Mouse (Mus musculus) hindbrain, postnatal 0 days (tissue): Measurements from ENCODE around the gene Wdr70. TPM values are rescaled to one million over a fixed set of nuclear protein-coding genes. Genes with fewer than 3 reads are reported as not detected.

Experiments
- ATAC-seq: fragments of 200-750 bp; cut with Nextera tagmentation; 2 replicates; pipeline ENCODE4 v1.8.0; 2017; ENCODE audit warnings: mild to moderate bottlenecking, moderate TSS enrichment, moderate library complexity
- DNase-seq: peaks from one replicate; pipeline ENCODE4 v3.0.0-alpha.2; 2015; ENCODE audit warnings: low spot score
- H3K27ac ChIP-seq: fragments of 300-500 bp; sonication (generic); 2 replicates; pipeline ENCODE4 v1.5.1; 2014; ENCODE audit warnings: mild to moderate bottlenecking
- H3K27me3 ChIP-seq: fragments of 300-500 bp; sonication (generic); 2 replicates; pipeline ENCODE4 v1.6.1; 2014; ENCODE audit warnings: low read length, mixed read lengths; ENCODE audit not compliant: insufficient read depth
- H3K36me3 ChIP-seq: fragments of 300-500 bp; sonication (generic); 2 replicates; pipeline ENCODE4 v1.6.1; 2014; ENCODE audit warnings: low read length, mixed read lengths; ENCODE audit not compliant: insufficient read depth
- H3K4me1 ChIP-seq: fragments of 300-500 bp; sonication (generic); 2 replicates; pipeline ENCODE4 v1.6.1; 2014; ENCODE audit warnings: antibody characterized with exemption, low read length, mixed read lengths; ENCODE audit not compliant: insufficient read depth
- H3K4me2 ChIP-seq: fragments of 300-500 bp; sonication (generic); 2 replicates; pipeline ENCODE4 v1.6.1; 2014; ENCODE audit warnings: low read depth, mild to moderate bottlenecking, low read length, moderate library complexity, mixed read lengths
- H3K4me3 ChIP-seq: fragments of 300-500 bp; sonication (generic); 2 replicates; pipeline ENCODE4 v1.5.1; 2014; ENCODE audit warnings: low read length
- H3K9ac ChIP-seq: fragments of 300-500 bp; sonication (generic); replicated peaks from 2 replicates; pipeline ENCODE4 v1.6.1; 2014; ENCODE audit warnings: mild to moderate bottlenecking, low read length, moderate library complexity, mixed read lengths
- H3K9me3 ChIP-seq: fragments of 300-500 bp; sonication (generic); 2 replicates; pipeline ENCODE4 v1.6.1; 2016; ENCODE audit warnings: low read length, mixed read lengths
- CTCF ChIP-seq: IDR thresholded peaks from 2 replicates; pipeline ENCODE4 v1.5.1; 2016; ENCODE audit warnings: antibody characterized with exemption, control low read depth, low read depth
- WGBS: fragments of 180-500 bp; shearing (Covaris S2); extraction: QIAGEN DNeasy Blood & Tissue Kit; methylation state at CpG from one replicate; pipeline ENCODE4 v1.1.7; 2014; 5-methylcytosine and 5-hydroxymethylcytosine counted together
- polyA plus RNA-seq: library from polyadenylated mRNA; unstranded; fragments of >200 nt; fragmentation: Nextera tagmentation; extraction: Ambion mirVana; gene quantifications from 2 replicates; pipeline ENCODE4 v1.2.1, GENCODE M21; 2015
- total RNA-seq: library from RNA; depleted of rRNA; stranded (reverse); fragments of >200 nt; gene quantifications from 2 replicates; pipeline ENCODE4 v1.2.3, GENCODE M21; 2014

Gene Wdr70
- total and polyA plus RNA-seq, 2 experiments from 2014 or later: 45.5 to 69.9 TPM

DNA sequence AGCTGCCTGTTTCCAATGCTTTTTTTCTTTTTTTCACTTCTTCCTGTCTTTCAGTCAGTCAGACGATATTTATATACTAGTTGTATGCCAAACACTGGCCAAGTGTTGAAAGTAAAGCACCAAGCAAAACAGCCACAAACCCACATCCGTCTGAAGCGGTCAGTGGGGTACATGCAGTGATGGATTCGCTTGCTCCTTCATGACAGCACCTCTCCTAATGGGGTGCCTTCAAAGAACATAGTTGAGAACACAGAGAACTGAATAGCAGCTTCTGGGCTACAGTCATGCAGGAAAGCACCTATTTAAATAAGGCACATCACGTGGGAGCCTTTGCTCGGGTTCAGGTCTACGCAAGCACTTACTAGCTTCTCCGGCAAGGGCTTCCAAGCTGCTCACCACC, 111.6 kb downstream of the Wdr70 start:
- Histone ChIP-seq H3K27me3 (no peaks in the 10 kb centered on the region), H3K36me3 (no peaks in the 10 kb centered on the region), H3K27ac (no peak overlapping the region), H3K9me3 (no peaks in the 10 kb centered on the region), H3K4me1 (no peaks in the 10 kb centered on the region), H3K4me3 (no peak overlapping the region), H3K9ac (no peak overlapping the region), H3K4me2 (no peak overlapping the region)
- TF ChIP-seq CTCF: no peak
- no peak for ATAC-seq
- no peak for DNase-seq
- 92% methylated on average over 8 of the region's 8 CpGs for WGBS

DNA sequence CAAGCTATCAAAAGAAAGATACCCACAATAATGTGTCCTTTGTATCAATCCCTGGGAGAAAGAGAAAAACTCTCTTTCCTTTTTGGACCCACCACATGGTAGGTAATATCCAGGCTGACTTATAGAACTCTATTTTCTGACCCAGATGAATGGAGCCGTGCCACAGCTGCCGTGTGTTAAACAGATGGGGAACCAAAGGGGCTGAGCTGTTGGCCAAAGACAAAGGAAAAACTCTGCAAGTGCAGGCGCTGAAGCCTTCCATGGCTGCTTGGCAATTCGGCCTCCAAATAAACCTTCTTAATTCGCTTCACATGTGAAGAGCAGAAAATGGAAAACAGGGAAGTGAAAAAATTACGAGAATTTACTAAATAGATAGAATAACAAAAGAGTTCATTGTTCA, 112.7 kb downstream of the Wdr70 start:
- Histone ChIP-seq H3K9me3 (no peaks in the 10 kb centered on the region), H3K4me1 (no peaks in the 10 kb centered on the region), H3K27ac (no peak overlapping the region), H3K36me3 (no peaks in the 10 kb centered on the region), H3K9ac (no peak overlapping the region), H3K27me3 (no peaks in the 10 kb centered on the region), H3K4me2 (no peak overlapping the region), H3K4me3 (no peak overlapping the region)
- no peak for TF ChIP-seq CTCF
- no peak for ATAC-seq
- 41% methylated on average over 6 of the region's 6 CpGs for WGBS
- no peak for DNase-seq

DNA sequence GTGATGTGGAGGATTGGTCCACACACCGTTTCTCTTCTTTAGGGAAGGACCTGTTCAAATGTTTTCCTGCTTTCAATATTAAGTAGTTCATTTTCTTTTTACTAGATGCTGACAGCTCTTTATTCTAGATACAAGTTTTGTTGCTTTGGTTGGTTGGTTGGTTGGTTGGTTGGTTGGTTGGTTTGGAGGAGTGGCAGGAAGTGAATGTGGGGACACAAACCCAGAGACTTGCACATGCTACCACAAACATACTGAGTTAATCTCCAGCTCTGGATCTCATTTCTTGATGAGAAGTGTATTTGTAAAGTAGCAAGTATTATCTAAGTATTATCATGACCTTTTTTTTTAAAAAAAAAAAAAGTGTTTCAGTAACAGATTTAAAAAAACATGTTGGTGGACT, 120.4 kb downstream of the Wdr70 start:
- no peaks in the 10 kb centered on the region for H3K27me3 ChIP-seq
- no peak overlapping the region for H3K4me3 ChIP-seq
- DNase-seq (no peak), ATAC-seq (no peak)
- no peak for TF ChIP-seq CTCF
- no peak overlapping the region for H3K9ac ChIP-seq
- WGBS: 93% methylated on average over 1 of the region's 1 CpGs
- H3K9me3 ChIP-seq: no peaks in the 10 kb centered on the region
- H3K4me1 ChIP-seq: no peaks in the 10 kb centered on the region
- no peaks in the 10 kb centered on the region for H3K36me3 ChIP-seq
- no peak overlapping the region for H3K27ac ChIP-seq
- no peak overlapping the region for H3K4me2 ChIP-seq

DNA sequence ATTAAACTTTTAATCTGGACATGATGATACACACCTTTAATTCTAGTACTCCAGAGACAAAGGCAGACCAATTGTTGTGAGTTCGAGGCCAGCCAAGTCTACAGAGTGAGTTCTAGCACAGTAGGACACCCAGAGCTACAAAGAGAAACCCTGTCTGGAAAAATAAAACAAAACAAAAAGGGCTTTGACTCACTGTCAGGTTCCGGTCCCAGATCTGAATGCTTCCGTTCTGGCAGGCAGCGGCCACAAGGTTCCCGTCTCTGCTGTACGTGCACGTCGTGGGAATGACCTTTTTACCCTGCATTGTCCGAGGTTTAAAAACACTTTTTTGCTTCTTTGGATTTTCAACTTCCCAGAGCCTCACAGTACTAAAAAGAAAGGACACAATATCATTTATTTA, 122.2 kb downstream of the Wdr70 start:
- TF ChIP-seq CTCF: no peak
- Histone ChIP-seq H3K9ac (no peak overlapping the region), H3K36me3 (no peaks in the 10 kb centered on the region), H3K4me2 (no peak overlapping the region), H3K9me3 (no peaks in the 10 kb centered on the region), H3K27me3 (no peaks in the 10 kb centered on the region), H3K4me3 (no peak overlapping the region), H3K27ac (no peak overlapping the region), H3K4me1 (no peaks in the 10 kb centered on the region)
- ATAC-seq: no peak
- 32% methylated on average over 9 of the region's 9 CpGs for WGBS
- DNase-seq: no peak

DNA sequence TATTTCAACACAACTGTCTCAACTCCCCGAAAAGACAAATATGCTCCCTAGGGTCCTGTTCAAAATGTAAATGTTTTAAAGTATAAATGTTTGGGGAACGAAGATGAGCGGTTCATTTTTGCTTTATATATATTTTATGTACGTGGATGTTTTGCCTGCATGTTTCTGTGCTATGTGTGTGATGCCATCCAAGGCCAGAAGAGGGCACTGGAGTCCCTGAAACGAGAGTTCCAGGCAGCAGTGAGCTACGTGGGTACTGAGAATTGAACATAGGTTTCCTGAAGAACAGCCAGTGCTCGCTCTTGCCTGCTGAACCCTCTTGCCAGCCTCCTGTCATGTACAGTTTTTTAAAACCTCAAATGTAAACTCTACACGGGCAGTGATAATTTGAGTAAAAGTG, 124.6 kb downstream of the Wdr70 start:
- ATAC-seq: no peak
- peak; percentile 38 for TF ChIP-seq CTCF
- WGBS: 89% methylated on average over 8 of the region's 8 CpGs

DNA sequence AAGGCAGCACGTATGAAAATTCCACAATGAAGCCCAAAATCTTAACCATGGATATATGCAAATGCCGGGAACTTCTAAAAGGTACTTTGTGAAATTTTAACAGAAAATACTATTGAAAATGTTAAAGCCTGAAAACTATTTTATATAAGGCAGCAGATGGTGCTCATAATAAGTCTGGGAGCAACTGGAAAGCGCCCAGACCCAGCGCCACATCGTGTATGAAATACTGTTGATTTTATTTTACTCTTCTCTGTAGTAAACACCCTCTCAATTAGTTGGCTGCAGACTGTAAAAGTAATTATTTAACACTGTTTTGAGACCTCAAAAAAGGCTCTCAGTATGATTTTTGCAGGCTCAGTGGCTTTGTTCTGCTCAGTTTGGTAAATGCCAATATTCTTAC, 126.5 kb downstream of the Wdr70 start:
- WGBS: 87% methylated on average over 5 of the region's 5 CpGs
- H3K4me2 ChIP-seq: no peak overlapping the region
- H3K4me1 ChIP-seq: no peaks in the 10 kb centered on the region
- TF ChIP-seq CTCF: no peak
- H3K9me3 ChIP-seq: no peaks in the 10 kb centered on the region
- H3K36me3 ChIP-seq: no peaks in the 10 kb centered on the region
- H3K9ac ChIP-seq: no peak overlapping the region
- H3K27me3 ChIP-seq: no peaks in the 10 kb centered on the region
- no peak overlapping the region for H3K27ac ChIP-seq
- DNase-seq (no peak), ATAC-seq (no peak)
- no peak overlapping the region for H3K4me3 ChIP-seq

More for the DNA sequence above, 124.6 kb downstream of the Wdr70 start:
- no peak overlapping the region for H3K9ac ChIP-seq
- H3K36me3 ChIP-seq: no peaks in the 10 kb centered on the region
- no peak for DNase-seq
- no peak overlapping the region for H3K4me3 ChIP-seq
- H3K4me1 ChIP-seq: no peaks in the 10 kb centered on the region
- H3K9me3 ChIP-seq: no peaks in the 10 kb centered on the region
- no peak overlapping the region for H3K4me2 ChIP-seq
- no peaks in the 10 kb centered on the region for H3K27me3 ChIP-seq
- H3K27ac ChIP-seq: no peak overlapping the region

DNA sequence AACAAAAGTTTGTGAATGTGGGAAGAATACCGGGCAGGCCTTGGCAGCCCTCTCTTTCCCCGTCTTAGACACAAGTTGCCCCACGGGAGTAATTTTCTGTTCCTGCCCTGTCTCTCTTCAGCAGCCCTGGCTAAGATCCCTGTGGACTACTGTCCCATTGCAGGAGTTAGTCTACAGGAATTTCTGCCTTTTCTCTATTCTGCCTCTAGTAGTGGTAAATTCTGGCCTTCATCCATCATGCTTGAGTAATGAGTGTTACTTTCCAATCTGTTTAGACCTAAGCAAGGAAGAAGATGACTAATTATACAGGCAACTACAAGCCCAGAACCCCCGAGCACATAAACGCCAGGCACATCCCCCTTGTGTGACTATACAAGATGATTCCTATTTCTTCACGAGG, 136.2 kb downstream of the Wdr70 start:
- TF ChIP-seq CTCF: no peak
- no peak overlapping the region for H3K27ac ChIP-seq
- no peaks in the 10 kb centered on the region for H3K27me3 ChIP-seq
- no peaks in the 10 kb centered on the region for H3K36me3 ChIP-seq
- H3K4me2 ChIP-seq: no peak overlapping the region
- WGBS: 83% methylated on average over 6 of the region's 6 CpGs
- H3K9ac ChIP-seq: no peak overlapping the region
- no peaks in the 10 kb centered on the region for H3K9me3 ChIP-seq
- ATAC-seq: no peak
- H3K4me3 ChIP-seq: no peak overlapping the region
- no peaks in the 10 kb centered on the region for H3K4me1 ChIP-seq
- DNase-seq: no peak

DNA sequence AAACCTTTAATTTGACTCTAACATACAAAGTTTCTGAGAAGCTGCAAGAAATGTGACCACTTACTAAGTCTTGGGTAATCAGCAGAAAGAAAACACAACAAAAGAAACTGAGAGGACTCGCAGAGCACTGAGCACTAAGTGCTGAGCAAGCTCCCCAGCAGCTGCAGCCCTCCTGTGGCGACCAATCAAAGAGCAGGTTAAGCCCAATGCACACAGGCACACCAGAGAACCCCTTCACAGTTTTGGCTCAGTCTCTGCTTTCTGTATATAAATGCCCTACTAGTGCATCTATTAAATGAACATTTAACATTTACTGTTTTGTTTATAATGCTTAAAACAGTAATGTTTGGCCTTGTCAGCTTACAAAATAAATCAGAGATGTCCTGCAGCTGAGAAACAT, 137.5 kb downstream of the Wdr70 start:
- WGBS: 32% methylated on average over 2 of the region's 2 CpGs
- H3K9ac ChIP-seq: no peak overlapping the region
- DNase-seq (no peak), ATAC-seq (no peak)
- no peak overlapping the region for H3K4me2 ChIP-seq
- H3K9me3 ChIP-seq: no peaks in the 10 kb centered on the region
- no peak for TF ChIP-seq CTCF
- H3K27ac ChIP-seq: no peak overlapping the region
- no peaks in the 10 kb centered on the region for H3K27me3 ChIP-seq
- H3K4me3 ChIP-seq: no peak overlapping the region
- H3K36me3 ChIP-seq: no peaks in the 10 kb centered on the region
- no peaks in the 10 kb centered on the region for H3K4me1 ChIP-seq
